Mouse (Mus musculus): ENCODE results near the gene Dbh.

The Dbh gene

DNA sequence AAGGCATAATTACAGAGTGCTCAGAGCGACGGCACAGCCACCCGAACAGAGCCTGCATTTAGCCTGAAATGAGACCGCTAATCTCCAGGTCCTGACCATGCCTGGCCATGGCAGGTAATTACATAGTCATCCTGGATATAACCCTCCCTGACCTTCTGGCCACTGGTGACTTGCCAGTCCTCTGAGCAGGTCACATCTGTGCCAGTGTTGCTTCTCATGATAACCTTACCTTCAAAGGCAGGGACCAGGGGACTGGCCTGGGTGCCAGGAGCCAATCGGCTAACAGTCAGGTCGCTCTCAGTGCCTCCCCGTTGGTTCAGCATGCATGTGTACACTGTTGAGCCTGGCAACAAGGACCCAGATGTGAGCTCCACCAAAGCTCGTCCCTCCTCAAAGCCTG is 53.5 kb downstream of the Dbh start:
- DNase-seq (ENCODE audit: low read depth, low spot score), result no peak

DNA sequence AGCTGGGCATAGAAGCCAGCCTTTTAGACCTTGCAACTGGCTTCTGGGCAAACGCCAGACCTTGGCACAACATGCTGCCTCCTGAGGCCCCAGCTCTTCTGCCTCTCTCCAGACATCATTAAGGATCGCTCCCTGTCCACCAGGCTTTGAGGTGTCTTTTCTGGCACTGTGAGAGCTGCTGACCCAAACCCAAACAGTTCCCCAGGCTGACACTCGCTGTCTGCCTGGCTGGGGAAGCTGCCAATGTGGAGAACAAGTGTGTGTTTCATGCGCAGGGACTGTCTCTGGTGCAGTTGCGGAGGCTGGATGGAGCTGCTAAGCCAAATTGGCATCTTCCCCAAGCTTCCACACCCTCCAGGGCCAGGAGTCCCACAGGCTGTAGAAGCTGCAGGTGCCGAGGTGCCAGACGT is 58.0 kb downstream of the Dbh start:
- no peak for DNase-seq (ENCODE audit: low read depth, low spot score)

DNA sequence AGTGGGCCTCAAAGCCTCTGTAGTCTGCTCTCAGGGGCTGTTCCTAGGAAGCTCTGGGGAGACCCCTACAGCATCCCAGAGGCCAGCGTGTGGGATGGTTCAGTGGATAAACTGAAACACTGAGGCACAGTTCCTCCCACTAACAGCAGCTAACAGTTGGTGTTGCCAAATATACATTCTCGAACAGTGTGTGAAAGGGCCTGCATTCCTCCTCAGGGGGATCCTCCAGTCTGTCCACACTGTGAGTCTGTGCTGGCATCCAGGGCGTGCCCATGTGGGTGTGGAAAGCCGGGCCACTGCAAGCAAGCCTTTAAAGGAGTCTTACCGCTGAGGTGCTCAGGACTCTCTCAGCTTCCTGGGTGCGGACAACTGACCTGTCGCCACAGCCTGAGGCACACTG is 61.5 kb downstream of the Dbh start:
- DNase-seq (ENCODE audit: low read depth, low spot score), result no peak

DNA sequence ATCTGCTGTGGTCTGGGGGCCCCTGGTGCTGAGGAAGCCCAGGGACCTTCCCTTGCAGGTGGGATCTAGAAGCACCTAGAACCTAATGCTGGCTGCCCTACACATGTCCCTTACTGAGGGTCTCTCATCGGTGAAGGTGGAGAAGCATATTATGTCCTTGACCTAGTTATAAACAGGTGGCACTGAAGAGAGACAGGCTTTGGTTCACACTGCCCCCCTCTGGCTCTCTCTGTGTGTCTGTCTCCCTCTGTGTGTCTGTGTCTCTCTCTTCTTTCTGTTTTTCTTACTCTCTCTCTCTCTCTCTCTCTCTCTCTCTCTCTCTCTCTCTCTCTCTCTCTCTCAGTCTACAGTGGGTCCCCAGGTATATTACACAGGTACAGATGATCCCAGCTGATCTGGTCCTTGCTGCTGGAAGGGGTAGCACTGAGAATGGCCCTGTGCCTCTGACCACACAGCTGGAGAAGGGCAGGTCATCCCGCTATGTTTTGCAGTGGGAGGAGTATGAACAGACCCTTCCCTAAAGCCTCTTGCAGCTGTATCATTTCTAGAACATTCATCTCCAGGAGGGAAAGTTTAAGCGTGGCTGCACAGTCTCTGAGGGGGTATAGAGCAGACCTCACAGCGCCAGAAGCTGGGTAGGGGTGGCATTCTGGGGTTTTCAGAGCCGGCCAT is 63.9 kb downstream of the Dbh start:
- no peak for DNase-seq (ENCODE audit: low read depth, low spot score)

DNA sequence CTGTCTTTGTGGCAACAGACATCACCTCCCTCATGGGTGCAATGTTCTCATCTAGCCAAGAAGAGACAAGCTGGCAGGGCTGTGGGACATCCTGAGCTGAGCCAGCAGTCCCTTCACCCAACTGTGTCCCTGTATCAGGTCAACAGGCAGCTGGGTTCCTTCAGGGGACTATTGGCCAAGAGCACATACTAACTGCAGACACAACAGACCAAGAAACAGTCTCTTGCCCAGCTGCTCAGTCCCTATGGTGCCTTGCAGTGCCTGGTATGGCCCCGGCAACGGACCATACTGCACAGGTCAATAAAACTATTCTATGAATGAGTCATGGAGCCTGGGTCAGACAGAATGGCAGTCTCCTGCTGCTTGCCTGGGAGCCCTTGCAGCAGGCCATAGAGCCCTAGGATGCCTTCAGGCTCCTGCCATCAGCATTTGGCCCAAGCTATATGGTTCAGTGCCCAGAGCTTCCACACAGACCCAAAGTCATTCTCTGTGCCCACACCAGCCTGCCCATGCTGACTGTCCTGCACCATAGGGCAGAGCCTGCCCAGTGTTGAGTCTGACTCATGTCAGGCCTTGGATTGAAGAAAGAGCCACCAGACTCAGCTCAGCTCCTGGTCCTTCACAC is 64.6 kb downstream of the Dbh start:
- DNase-seq (ENCODE audit: low read depth, low spot score), result no peak

DNA sequence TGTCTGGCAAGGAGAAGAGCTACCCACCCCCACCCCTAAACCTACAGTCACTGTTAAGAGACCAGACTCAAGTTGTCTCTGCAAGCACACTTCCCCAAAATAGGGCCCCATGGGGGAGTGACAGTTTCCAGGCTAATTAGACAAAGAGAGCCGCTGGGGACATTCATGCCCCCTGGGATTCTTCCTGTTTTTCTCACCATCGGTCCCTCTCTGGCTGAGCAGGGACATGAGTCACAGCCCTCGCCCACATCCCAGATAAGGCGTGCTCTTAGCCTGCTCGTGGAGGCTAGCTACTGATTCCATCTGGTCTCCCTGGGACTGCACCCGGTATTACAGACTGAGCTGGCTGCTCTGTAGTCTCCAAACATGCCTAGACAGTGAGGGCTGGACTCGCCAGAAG is 67.3 kb downstream of the Dbh start:
- no peak for DNase-seq (ENCODE audit: low read depth, low spot score)
